Mouse (Mus musculus): ENCODE measurements around the gene Otop2.

DNA sequence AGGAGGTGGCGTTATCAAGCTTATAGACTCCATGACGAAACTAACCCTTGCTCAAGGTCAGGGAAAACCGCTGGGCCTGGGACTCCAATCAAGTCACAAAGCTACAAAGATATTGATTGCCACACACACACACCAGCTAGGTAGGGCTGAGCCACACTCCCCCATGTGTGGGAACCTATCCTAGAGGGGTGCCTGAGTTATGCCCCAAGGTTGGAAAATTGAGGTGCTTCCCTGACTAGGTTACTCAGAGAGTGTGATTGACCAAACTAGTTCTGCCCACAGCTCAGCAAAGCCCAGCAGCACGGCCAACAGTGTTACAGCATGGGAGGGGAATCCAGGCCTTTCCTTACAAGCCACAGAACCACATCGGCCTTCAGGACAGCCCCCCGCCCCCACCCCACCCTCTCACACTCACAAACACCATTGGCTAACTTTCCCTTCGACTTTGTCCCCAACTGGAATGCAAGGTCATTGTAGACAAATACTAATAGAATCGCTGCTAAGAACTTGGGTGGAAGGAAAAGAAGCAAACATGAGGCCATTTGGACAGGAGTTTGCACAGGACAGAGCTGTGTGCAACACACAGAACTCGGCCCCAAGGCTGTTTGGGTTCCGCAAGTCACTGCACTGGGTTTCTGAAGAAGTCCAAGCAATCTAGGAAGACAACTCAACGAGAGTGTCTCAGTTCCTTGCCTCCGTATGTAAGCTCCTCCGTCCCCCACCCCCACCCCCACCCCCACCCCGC lies 14.2 kb upstream of the Otop2 start:
- TF ChIP-seq CTCF (IDR thresholded peaks at IDR 0.05; ENCODE audit: borderline replicate concordance, insufficient read depth, low read depth, low read length): no peak
- no peak for TF ChIP-seq POLR2A (IDR thresholded peaks at IDR 0.05; ENCODE audit: borderline replicate concordance, insufficient read depth, low read length)

Measured in cerebellum, adult 2 months (tissue).